Mouse (Mus musculus): ENCODE data around the gene Lmnb2.
A peak's percentile ranks its signal among the peaks of the same experiment; 100 is the strongest.

Lmnb2 gene

DNA sequence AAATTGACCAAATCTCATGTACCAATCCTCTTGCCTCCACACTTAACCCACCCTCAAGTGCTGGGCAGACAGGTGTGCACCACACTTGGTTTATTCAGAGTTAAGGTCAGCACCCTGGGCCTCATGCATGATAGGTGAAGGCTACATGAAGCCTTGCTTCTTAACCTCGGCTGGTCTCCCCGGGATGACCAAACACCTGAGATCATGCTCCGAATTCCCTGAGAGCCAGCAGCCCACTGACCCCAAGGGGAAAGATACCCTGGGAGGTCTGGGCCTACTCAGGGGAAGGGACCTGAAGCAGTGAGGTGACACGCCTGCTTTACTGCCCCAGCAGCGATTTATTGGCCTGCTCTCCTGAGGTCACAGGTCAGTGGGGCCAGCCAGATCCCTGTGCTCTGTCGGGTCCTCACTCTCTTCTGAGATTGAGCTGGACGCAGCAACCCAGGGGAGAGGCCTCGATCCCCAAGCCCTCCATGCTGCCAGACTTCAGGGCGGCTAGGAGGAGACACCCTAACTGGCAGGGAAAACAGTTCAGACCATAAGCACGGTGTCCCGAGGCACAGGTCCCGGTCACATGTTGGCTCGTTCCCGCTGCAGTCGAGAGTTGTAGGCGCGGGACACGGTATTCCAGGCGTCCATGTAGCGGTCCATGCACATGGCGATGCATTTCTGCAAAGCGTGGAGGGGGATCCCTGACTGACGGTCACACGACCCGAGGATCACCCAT is 18.3 kb downstream of the Lmnb2 start:
- no peak for DNase-seq

DNA sequence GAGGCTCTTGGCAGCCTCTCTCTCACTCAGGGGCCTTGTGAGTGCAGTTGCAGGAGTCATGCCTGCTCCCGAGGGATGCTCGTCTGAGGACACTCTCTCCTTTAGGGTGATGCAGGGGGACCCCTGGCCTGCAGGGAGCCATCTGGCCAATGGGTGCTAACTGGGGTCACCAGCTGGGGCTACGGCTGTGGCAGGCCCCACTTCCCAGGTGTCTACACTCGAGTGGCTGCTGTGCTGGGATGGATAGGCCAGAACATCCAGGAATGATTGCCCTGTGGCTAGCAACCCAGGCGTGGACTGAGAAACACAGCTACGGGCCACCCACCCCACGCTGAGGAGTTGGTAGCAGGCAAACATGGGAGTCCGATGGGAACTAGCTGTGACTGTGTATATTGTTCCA is 19.0 kb downstream of the Lmnb2 start:
- no peak for DNase-seq

DNA sequence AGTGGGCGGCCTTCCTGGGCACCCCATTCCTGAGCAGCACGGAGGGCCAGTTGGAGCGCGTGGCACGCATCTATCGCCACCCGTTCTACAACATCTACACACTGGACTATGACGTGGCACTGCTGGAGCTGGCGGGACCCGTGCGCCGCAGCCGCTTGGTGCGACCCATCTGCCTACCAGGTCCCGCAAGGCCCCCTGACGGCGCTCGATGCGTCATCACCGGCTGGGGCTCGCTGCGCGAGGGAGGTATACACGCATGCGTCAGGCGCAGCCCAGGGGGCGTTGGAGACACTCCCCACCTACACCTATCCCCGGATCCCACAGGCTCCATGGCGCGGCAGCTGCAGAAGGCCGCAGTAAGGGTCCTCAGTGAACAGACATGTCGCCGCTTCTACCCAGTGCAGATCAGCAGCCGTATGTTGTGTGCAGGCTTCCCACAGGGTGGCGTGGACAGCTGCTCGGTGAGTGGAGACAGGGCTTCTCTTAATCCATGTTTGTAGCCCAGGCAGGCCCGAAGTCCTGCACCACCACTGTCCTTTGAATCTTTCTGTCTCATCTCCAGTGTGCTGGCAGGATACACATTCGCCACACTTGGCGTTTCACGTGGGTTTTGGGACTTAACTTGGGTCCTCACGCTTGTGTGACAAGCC is 20.1 kb downstream of the Lmnb2 start:
- DNase-seq: no peak

DNA sequence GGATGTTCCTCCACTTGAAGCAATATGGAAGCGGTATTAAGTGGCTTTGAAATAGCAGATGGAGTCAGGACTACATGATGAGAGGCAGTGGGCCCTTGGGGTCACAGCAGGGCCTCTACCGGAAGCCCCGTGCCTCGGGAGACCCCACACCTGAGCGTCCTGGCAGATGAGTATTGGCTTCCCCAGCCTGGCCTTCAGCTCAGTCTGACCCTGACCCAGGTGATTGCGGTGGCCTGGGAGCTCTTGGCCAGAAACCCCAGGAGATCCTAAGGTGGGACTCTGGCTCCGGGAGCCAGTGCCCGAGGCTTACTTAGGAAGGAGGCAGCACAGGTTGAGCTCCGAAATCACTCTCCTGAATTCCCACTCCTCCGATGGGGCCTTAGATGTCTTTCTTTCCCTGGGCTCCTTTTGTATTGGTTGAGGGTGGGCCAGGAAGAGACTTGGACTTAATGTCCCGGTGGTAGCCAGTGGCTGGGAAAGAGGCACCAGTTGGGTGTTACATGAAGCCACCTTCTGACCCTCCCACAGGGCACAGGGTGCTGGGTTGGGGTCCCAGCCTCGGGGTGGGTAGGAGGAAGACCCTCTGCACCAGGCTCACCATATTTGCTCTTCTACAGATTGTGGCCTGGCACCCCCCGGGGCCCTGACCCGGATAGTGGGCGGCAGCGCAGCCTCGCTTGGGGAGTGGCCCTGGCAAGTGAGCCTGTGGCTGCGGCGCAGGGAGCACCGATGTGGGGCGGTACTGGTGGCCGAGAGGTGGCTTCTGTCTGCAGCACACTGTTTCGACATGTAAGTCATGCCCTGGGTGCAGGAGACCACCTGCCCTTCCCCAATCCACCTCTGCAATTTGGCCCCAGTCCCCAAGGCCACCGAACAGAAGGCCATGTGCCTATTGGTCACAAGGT is 21.2 kb downstream of the Lmnb2 start:
- no peak for DNase-seq

DNA sequence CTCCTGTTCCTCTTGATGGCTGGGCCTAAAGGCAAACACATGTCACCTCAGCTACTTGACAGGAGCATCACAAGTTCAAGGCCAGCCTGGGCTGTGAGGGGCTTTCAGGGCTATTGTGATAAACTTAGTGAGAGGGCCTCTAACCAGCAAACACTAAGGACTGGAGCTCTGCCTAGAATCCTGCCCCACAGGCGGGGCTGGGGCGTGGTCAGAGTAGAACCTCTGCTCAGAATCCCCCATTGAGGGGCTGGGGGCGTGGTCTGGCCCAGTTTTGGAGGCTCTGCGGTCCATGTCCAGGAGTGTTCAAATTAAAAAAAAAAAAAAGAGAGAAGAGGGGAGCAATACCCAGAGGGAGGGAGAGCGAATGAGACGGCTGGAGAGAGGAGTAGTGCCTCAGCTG is 22.3 kb downstream of the Lmnb2 start:
- no peak for DNase-seq

DNA sequence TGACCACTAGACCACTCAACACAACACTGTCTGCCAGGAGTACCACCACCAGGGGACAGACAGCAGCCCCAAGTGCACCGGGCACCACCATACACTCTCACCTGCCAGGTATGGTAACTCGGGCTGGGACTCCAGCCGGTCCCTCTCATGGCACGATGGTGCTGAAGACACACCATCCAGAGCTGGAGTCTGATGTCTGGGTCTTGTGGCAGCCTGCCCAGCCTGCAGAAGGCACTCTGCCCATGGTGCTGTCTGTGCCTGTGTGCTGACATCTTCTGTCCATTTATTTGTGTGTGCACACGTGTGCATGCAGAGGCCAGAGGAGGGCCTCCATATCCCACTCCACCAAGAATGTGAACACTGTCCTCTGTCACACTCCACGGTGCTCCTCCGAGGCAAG is 22.9 kb downstream of the Lmnb2 start:
- no peak for DNase-seq

DNA sequence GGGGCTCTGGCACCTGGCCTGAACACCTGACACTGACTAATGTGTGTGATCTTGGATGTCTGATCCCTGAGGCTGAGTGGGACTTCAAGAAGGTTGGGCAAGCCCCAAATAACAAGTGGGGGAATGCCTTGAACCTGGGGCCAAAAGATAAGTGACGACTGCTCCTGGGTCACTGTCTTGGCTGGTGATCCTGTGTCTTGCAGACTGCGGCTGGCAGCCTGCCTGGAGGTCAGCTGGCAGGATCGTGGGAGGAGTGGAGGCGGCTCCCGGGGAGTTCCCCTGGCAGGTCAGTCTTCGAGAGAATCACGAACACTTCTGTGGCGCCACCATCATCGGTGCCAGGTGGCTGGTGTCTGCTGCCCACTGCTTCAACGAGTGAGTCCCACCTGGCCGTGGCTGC is 30.9 kb downstream of the Lmnb2 start:
- no peak for DNase-seq

DNA sequence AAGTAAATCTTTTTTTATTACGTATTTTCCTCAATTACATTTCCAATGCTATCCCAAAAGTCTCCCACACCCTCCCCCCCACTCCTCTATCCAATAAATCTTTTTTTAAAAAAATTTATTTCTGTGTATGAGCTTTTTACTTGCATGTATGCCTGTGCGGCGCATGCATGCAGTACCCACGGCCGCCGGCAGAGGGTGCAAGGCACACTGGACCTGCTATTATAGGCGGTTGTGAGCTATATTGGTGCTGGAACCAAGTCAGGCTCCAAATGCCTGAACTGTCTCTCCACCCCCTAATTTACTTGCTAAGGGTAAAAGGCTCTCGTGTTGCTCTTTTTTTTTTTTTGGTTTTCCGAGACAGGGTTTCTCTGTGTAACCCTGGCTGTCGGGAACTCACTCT is 36.7 kb downstream of the Lmnb2 start:
- peak; percentile 51 to 78 for DNase-seq

DNA sequence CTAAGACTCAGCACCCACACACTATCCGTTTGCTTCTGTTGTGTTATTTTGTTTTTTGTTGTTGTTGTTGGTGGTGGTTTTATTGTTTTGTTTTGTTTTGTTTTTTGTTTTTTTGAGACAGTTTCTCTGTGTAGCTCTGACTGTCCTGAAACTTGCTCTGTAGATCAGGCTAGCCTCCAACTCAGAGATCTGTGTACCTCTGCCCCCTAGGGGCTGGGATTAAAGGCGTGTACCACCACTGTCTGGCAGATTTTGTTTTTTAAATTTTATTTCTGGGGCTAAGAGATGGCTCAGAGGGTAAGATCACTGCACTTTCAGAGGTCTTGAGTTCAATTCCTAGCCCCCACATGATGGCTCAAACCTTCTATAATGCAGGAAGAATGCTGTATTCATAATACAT is 37.1 kb downstream of the Lmnb2 start:
- no peak for DNase-seq

DNA sequence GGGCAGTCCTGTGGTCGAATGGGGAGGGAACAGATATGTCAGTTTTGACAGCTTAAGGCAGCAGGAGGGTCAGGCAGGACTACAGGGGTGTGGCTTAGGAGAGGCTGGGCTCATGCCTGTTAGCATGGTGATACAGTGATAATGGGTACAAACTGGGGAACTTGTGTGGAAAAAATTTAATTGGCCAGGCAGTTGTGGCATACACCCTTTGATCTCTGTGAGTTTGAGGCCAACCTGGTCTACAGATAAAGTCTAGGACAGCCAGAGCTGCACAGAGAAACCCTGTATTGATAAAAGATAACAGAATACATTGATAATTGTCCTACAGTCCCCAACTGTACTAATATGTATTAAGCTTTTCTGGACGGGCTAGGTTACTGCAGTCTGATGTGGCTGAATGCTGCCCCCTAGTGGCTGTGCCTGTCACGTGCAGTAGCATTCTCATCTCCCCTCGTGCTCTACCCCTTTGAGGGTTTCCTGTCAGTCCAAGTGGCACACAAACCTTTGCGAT is 37.9 kb downstream of the Lmnb2 start:
- peak; percentile 36 to 69 for DNase-seq

DNA sequence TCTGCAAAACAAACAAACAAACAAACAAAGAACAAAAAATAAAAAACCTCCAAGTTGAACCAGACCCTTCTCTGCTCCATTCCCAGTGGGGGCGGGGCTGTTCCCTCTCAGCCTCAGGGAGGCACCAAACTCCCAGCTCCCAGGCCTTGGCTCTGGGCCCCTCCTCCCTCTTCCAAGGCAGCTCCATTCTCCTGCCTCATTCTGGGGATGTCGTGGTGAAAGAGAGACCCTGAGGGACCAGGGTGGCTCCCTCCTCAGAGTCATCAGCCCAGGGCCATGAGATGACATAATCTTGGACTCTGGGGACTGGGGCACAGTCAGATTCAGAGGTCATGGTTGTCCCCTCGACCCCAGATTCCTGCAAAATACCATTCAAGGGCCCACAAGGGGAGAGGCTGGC is 41.5 kb downstream of the Lmnb2 start:
- DNase-seq: no peak

DNA sequence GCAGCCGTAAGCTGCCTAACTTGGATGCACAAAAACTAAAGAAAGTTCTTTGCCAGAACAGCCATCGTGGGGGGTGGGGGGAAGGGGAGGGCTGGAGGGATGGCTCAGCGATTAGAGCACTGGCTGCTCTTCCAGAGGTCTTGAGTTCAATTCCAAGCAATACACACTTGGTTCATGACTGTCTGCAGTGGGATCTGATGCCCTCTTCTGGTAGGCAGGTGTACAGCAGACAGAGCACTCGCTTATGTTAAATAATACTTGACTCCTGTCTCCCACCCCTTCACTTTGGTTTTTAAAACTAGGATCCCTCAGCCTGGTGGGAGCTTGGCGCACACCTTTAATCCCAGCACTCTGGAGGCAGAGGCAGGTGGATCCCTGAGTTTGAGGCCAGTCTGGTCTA is 42.0 kb downstream of the Lmnb2 start:
- peak in 1 of 2 experiments; percentile 62 for DNase-seq

DNA sequence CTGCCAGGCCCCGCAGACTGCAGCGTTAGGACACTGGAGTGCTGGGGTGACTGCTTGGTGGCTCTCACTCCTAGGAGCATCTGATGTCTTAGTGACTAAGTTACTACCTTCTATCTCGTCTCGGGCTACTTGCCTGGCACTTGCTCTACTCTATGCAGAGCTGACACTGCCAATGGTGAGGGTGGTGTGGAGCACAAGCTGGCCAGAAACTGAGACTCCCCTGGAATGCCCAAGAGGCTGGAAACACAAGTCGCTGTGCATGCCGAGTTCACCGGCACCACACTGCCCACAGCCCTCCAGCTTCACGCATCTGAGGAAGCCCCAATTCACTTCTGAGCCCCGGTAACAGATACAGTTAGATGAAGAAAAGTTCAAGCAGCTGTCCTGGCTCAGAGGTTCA is 44.0 kb downstream of the Lmnb2 start:
- no peak for DNase-seq

DNA sequence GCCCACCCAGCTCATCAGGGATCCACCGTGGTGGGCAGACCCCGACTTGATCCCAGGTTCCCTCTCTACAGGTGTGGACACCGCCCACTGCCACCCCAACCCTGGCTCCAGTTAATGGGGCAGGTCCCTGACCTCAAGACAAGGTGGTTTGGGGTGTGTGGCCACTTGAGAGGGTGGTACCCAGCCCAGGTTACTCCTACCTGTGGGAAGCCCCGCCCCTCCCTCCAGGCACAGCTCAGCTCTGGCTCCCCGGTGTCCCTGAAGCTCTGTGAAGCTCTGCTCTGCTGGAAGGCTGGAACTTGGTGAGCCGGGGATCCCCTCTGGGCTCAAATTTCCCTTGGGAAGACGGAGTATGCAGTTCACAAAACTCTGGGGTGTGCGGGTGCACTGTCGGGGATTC is 46.5 kb downstream of the Lmnb2 start, which contains the start of gene Tmprss9:
TSS of gene Tmprss9 (plus strand) at position 268 of the 400 bp plus-strand sequence.
- DNase-seq: no peak

DNA sequence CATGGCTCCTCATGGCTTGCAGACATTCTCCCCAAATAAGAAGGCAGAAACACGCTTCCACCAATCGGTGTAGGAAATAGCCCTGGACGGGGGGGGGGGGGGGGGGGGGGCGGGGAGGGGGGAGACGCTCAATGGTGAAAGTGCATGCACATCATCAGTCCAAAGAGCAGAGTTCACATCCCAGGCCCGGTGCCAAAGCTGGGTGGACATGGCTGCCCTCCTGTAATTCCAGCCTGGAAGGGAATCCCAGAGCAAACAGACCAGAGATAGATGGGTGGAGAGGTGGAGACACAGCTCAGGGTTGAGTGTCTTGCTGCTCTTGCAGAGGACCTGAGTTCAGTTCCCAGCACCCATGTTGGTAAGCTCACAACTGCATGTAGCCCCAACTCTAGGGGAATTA is 47.1 kb downstream of the Lmnb2 start:
- DNase-seq: no peak

DNA sequence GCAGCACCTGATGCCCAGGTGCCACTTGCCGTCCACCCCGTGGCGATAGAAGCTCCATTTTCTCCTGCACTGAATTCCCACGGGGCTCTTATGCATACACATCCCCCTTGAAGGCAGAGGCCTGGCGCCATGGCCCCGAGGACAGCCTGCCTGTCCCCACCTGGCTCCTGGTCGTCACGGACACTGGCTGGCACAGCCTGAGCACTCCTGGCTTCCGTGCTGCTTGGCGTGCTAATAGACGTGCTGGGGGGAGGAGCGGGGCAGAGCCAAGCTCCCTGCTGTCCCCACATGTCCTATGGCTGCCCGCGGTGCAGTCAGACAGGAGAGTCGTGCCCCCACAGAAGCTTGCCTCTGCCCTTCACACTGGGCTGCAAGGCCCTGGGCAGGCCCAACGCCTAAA is 53.6 kb downstream of the Lmnb2 start:
- no peak for DNase-seq

DNA sequence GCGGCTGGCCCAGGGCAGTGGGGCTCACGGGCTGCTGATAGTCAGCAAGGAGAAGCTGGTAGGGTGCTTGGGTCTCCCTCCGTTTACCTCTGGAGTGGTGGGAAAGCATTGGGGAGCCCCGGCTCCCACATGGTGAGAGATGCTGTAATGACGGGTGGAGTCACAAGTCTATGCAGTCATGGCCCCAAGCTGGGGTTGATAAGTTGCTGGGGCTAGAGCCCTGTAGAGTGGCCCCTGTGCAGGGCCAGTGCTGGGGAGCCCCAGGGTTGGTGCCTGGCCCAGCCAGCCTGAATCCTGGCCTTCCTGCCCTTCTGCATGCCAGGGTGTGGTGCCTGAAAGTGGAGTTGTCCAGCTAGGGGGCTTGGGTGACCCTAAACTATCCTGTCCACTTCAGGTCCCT is 55.7 kb downstream of the Lmnb2 start:
- DNase-seq: no peak

DNA sequence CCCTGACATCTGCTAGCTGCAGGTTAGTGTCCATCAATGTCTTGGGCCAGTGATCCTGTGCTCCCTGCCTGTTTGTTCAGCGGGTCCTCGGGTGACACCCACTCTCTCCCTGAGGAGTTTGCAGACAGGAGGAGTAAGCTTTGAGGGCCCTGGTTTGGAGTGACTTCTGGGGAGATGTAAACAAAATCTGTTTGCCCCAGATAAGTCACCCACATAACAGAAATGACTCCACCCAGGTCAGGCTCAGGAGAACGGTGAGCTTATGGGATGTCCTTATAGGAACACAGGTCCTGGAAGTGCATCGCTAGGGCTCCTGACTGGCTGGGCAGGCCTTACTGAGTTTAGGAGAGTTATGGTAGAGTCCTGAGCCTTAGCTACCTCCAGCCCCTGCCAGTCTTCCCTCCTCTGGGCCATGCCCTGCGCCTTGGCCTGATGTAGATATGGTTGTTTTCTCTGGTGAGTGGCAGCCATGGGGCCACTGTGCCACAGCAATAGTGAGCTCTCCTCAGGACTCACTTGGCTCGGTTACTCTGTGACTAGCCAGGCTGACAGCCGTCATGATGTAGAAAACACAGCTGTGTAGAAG is 59.6 kb downstream of the Lmnb2 start:
- no peak for DNase-seq

DNA sequence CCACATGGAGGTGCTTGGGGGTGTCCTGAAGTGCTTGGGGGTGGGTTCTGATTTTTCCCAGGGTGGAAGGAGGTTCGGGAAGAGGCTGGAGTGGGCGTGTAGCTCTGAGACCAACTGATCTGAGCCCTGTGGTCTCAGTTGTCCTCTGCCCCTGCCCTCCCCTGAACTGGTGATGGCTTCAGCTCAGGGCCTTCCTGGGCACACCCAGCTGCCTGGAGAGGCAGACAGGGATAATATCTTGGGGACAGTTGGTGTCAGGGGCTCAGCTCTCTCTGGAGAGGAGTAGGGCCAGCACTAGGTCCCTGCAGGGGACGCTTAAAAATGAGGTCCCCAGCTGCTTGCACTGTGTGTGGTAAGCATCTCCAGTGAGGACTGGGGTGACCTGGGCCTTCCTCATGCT is 60.2 kb downstream of the Lmnb2 start:
- no peak for DNase-seq

DNA sequence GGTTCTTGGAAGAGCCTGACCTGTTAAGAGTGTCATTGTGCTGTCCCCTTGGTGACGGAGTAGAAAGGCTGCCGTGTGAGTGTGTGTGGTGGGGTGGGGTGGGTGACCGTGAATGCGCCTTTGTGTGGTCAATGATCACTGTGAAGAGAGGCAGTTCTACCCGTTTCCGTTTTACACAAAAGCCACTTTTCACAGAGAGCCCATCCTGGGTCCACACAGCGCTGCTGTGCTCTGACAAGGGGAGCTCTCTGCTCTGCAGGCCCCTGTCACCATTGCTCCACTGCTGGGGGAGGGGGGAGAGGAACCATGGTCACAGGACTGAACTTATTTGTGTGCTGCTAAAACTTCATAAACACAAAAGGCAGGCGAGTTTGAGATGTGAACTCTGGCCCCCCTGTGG is 60.7 kb downstream of the Lmnb2 start:
- DNase-seq: no peak

DNA sequence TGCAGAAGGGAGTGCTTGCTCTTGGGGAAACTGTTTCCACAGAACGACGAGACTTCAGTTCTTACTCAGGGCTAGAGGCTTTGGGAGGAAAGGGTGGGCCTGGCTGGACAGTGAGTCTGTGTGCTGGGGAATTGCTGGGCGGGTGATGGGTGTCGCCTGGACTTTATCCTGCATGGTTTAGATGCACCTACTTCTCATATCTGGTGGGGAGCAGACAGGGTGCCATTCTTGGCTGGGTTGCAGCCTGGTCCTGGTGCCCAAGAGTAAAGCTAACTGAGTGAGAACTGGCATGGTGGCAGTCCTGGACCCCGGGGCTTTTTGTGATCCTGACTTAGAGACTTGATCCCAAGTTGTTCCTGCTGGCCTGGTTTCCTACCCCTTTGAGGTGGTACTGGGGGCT is 61.1 kb downstream of the Lmnb2 start:
- no peak for DNase-seq

DNA sequence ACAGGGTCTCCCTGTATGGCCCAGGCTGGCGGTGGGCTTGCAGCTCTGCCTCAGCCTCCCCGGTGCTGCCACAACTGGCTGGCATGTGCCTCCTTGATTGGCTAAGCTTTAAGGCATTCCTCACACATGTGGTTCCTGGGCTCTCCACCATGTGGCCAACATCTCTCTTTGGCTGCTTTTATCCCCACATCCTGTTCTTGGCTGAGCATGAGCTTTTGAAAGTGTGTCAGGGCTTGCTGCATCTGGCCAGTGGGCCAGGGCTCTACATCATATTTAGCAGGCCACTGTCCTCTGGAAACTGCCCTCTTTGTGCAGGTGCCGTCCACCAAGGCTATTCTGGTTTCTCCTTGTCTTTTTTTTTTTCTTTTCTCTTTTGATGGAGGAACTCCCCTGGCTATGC is 61.8 kb downstream of the Lmnb2 start:
- no peak for DNase-seq

DNA sequence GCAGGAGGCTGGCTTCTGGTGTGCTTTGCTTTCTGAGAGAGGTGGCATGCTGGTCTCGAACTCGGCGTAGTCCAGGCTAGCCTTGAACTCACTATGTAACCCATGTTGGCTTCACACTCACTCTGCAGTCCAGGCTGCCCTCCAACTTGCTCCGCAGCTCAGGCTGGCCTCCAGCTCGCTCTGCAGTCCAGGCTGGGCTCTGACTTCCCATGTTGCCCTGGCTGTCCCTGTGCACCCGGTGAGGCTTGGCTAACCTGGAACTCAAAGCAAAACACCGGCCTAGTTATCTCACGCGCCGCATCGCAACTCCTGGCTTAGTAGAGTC is 62.3 kb downstream of the Lmnb2 start:
- DNase-seq: no peak

All from spleen, adult 18-20 months (tissue).